ENCODE assay signal across 12 mouse cellular contexts in genomic region chr8:56884195-56884594, GRCm38 (mm10).
DNase-seq lines count a peak whose midpoint lies in the region; ATAC-seq and TF ChIP-seq lines count a peak whose summit lies in the region.
"Had no signal": no experiment of that assay in that cellular context is flagged by ENCODE, and none has a peak within 500 bp of the region (broad histone marks: within the 10 kb centered on the region; RNA-seq: fewer than 3 reads in every experiment).

No protein-coding gene starts in this region.

- dilution Hi-C loops in CH12.LX (cut with MboI; ENCODE audit: extremely low pct_ligation_motif_present, extremely low pct_unique_long_range_greater_than_20kb, low sequenced_read_pairs) = no loop called here

- TF ChIP-seq EP300 in CH12.LX (IDR thresholded peaks at IDR 0.05; ENCODE audit: low read length) = no peak

- no peak overlapping the region for H3K4me2 ChIP-seq in intestine, postnatal 0 days (replicated peaks; ENCODE audit: low read depth)
- H3K4me2 ChIP-seq in intestine, embryonic 15.5 days (replicated peaks) = no peak overlapping the region
- H3K4me2 ChIP-seq in CH12.LX (ENCODE audit: insufficient read depth, low read depth, poor library complexity, severe bottlenecking) = no peak overlapping the region
- H3K4me2 ChIP-seq: neural tube, embryonic 13.5 days had no signal

- peak; percentile 62 for TF ChIP-seq RAD21 in CH12.LX (IDR thresholded peaks at IDR 0.05; ENCODE audit: low read depth, low read length)

- no peak for ATAC-seq in intestine, postnatal 0 days
- no peak for ATAC-seq in intestine, embryonic 15.5 days
- ATAC-seq: activated CD4-positive, CD25-positive, alpha-beta regulatory T cell, adult 4 months had no signal

- no peaks in the 10 kb centered on the region for H3K9me3 ChIP-seq in intestine, postnatal 0 days (ENCODE audit: control insufficient read depth)
- H3K9me3 ChIP-seq in intestine, embryonic 15.5 days = no peaks in the 10 kb centered on the region
- H3K9me3 ChIP-seq in CH12.LX (replicated peaks; ENCODE audit: low read length) = no peaks in the 10 kb centered on the region
- H3K9me3 ChIP-seq: hindbrain, embryonic 10.5 days; neural tube, embryonic 13.5 days had no signal

- peak; percentile 64 for TF ChIP-seq CTCF in intestine, postnatal 0 days (IDR thresholded peaks at IDR 0.05; ENCODE audit: low read depth)
- TF ChIP-seq CTCF in CH12.LX (conservative IDR thresholded peaks at IDR 0.05 in 1 of 2, IDR thresholded peaks at IDR 0.05 in 1 of 2; ENCODE audit: low read depth in 2 of 2, low read length in 2 of 2) = peak in 1 of 2 experiments; percentile 65; a peak in 2 of 4 replicates

- intact Hi-C loops in left cerebral cortex, postnatal 10 days (cut with DNase I) = loop anchor here (10.0 kb wide), 1 partner anchor 451 kb away; no protein-coding TSS in a partner anchor

- peak; percentile 26 for DNase-seq in 3T3-L1 (ENCODE audit: low read depth, low spot score)
- peak; percentile 36 for DNase-seq in CH12.LX (ENCODE audit: extremely low read depth)
- peak; percentile 14 for DNase-seq in embryo, embryonic 11.5 days (ENCODE audit: low read depth, low spot score)
- no peak for DNase-seq in right cerebral cortex, postnatal 10 days (ENCODE audit: low spot score in 2 of 2)
- DNase-seq in left cerebral cortex, postnatal 10 days (ENCODE audit: extremely low spot score in 1 of 2, low spot score in 2 of 2) = no peak
- DNase-seq: spleen, adult 18-20 months had no signal

- in situ Hi-C loops in CH12.LX (cut with MboI; ENCODE audit: low pct_ligation_motif_present, low pct_unique_long_range_greater_than_20kb, low sequenced_read_pairs) = no loop called here

- H3K9ac ChIP-seq in intestine, postnatal 0 days (ENCODE audit: low read depth, low read length) = no peak overlapping the region
- H3K9ac ChIP-seq in intestine, embryonic 15.5 days = no peak overlapping the region
- H3K9ac ChIP-seq in CH12.LX (ENCODE audit: insufficient read depth, low read depth) = no peak overlapping the region
- H3K9ac ChIP-seq: neural tube, embryonic 13.5 days had no signal

- no peak overlapping the region for H3K27ac ChIP-seq in intestine, postnatal 0 days (ENCODE audit: low read depth, low read length)
- H3K27ac ChIP-seq in intestine, embryonic 15.5 days = no peak overlapping the region
- no peak overlapping the region for H3K27ac ChIP-seq in CH12.LX (ENCODE audit: insufficient read depth, low read depth)
- H3K27ac ChIP-seq: hindbrain, embryonic 10.5 days; macrophage; neural tube, embryonic 13.5 days had no signal

- TF ChIP-seq POLR2A in CH12.LX (IDR thresholded peaks at IDR 0.05; ENCODE audit: low read depth, low read length) = no peak

- no peaks in the 10 kb centered on the region for H3K36me3 ChIP-seq in intestine, postnatal 0 days (ENCODE audit: control insufficient read depth, insufficient read depth)
- no peaks in the 10 kb centered on the region for H3K36me3 ChIP-seq in intestine, embryonic 15.5 days
- no peaks in the 10 kb centered on the region for H3K36me3 ChIP-seq in CH12.LX (replicated peaks in 1 of 2; ENCODE audit: control insufficient read depth in 1 of 2, insufficient read depth in 1 of 2, low read length in 1 of 2)
- H3K36me3 ChIP-seq: hindbrain, embryonic 10.5 days; neural tube, embryonic 13.5 days had no signal

- H3K27me3 ChIP-seq in intestine, postnatal 0 days (replicated peaks; ENCODE audit: control insufficient read depth, insufficient read depth, low read length) = no peaks in the 10 kb centered on the region
- H3K27me3 ChIP-seq in intestine, embryonic 15.5 days (replicated peaks) = no peaks in the 10 kb centered on the region
- no peaks in the 10 kb centered on the region for H3K27me3 ChIP-seq in CH12.LX (replicated peaks)
- H3K27me3 ChIP-seq: neural tube, embryonic 13.5 days had no signal

- no peaks in the 10 kb centered on the region for H3K79me2 ChIP-seq in CH12.LX (replicated peaks; ENCODE audit: control insufficient read depth, extremely low read depth, insufficient read depth, poor library complexity, severe bottlenecking)

- H3K4me1 ChIP-seq in intestine, postnatal 0 days (replicated peaks; ENCODE audit: control insufficient read depth, insufficient read depth, low read length) = no peaks in the 10 kb centered on the region
- H3K4me1 ChIP-seq in intestine, embryonic 15.5 days (replicated peaks) = 0 out of 2 replicates have a peak, but pooled peaks cover 2% of the 10 kb centered on the region
- no peaks in the 10 kb centered on the region for H3K4me1 ChIP-seq in CH12.LX (ENCODE audit: control insufficient read depth in 1 of 2, insufficient read depth in 2 of 2)
- H3K4me1 ChIP-seq: hindbrain, embryonic 10.5 days; neural tube, embryonic 13.5 days had no signal

- 22% methylated on average over 1 of the region's 1 CpGs for WGBS in intestine, postnatal 0 days
- WGBS in intestine, embryonic 15.5 days = 8% methylated on average over 1 of the region's 1 CpGs

- no peak overlapping the region for H3K4me3 ChIP-seq in intestine, postnatal 0 days (ENCODE audit: low read depth, low read length)
- no peak overlapping the region for H3K4me3 ChIP-seq in intestine, embryonic 15.5 days (replicated peaks)
- H3K4me3 ChIP-seq in CH12.LX (replicated peaks in 1 of 3; ENCODE audit: low read depth in 2 of 3, low read length in 2 of 3, poor library complexity in 1 of 3) = no peak overlapping the region
- H3K4me3 ChIP-seq: hindbrain, embryonic 10.5 days; neural tube, embryonic 13.5 days had no signal

TF ChIP-seq in CH12.LX, 34 proteins besides CTCF, POLR2A, EP300 and RAD21:
- TF ChIP-seq UBTF (IDR thresholded peaks at IDR 0.05; ENCODE audit: low read depth, low read length) (peak; percentile 23; the same call in 1 of the 2 replicates), MAZ (IDR thresholded peaks at IDR 0.05; ENCODE audit: low read depth, low read length) (no peak), TBP (conservative IDR thresholded peaks at IDR 0.05; ENCODE audit: low read depth, low read length) (no peak), E2F4 (IDR thresholded peaks at IDR 0.05; ENCODE audit: insufficient replicate concordance, low read depth, low read length) (no peak), SMC3 (IDR thresholded peaks at IDR 0.05; ENCODE audit: low read depth, low read length) (peak; percentile 44), ZNF384 (IDR thresholded peaks at IDR 0.05; ENCODE audit: low read depth, low read length) (peak; percentile 99), USF2 (conservative IDR thresholded peaks at IDR 0.05; ENCODE audit: low read depth, low read length) (no peak)

Comparison
In these comparisons a context has a peak if more than half of its experiments do, and no peak if none do; other contexts are left out.
1. DNase-seq: peak in 3T3-L1 (single experiment), CH12.LX (single experiment) and embryo, embryonic 11.5 days (single experiment); none in right cerebral cortex, postnatal 10 days (0 of 2) and left cerebral cortex, postnatal 10 days (0 of 2).